Mouse (Mus musculus) kidney, embryonic 14.5 days (tissue): ENCODE measurements around the gene Zfp296. TPM values are rescaled to one million over a fixed set of nuclear protein-coding genes. Genes with fewer than 3 reads are reported as not detected.

Experiments used
- ATAC-seq: fragments of 200-750 bp; cut with Nextera tagmentation; 2 replicates; pipeline ENCODE4 v1.8.0; 2017; ENCODE audit warnings: moderate number of reproducible peaks, mild to moderate bottlenecking, moderate TSS enrichment, moderate library complexity; ENCODE audit not compliant: low FRiP score, low TSS enrichment
- H3K27ac ChIP-seq: fragments of 300-500 bp; sonication (generic); 2 replicates; pipeline ENCODE4 v1.5.1; 2014; ENCODE audit warnings: low read depth, mild to moderate bottlenecking, low read length, moderate library complexity, mixed read lengths
- H3K27me3 ChIP-seq: fragments of 300-500 bp; sonication (generic); 2 replicates; pipeline ENCODE4 v1.6.1; 2014; ENCODE audit warnings: mild to moderate bottlenecking, low read length; ENCODE audit not compliant: control insufficient read depth, insufficient read depth
- H3K36me3 ChIP-seq: fragments of 300-500 bp; sonication (generic); 2 replicates; pipeline ENCODE4 v1.6.1; 2014; ENCODE audit warnings: low read length, mixed read lengths; ENCODE audit not compliant: control insufficient read depth, insufficient read depth
- H3K4me1 ChIP-seq: fragments of 300-500 bp; sonication (generic); 2 replicates; pipeline ENCODE4 v1.6.1; 2014; ENCODE audit warnings: low read length, mixed read lengths; ENCODE audit not compliant: control insufficient read depth, insufficient read depth
- H3K4me2 ChIP-seq: fragments of 300-500 bp; sonication (generic); replicated peaks from 2 replicates; pipeline ENCODE4 v1.6.1; 2014; ENCODE audit warnings: low read depth, mild to moderate bottlenecking, low read length
- H3K4me3 ChIP-seq: fragments of 300-500 bp; sonication (generic); 2 replicates; pipeline ENCODE4 v1.5.1; 2014; ENCODE audit warnings: mild to moderate bottlenecking, low read length
- H3K9ac ChIP-seq: fragments of 300-500 bp; sonication (generic); 2 replicates; pipeline ENCODE4 v1.6.1; 2014; ENCODE audit warnings: low read depth, mild to moderate bottlenecking, low read length, moderate library complexity
- H3K9me3 ChIP-seq: fragments of 300-500 bp; sonication (generic); 2 replicates; pipeline ENCODE4 v1.6.1; 2016; ENCODE audit warnings: low read length; ENCODE audit not compliant: control insufficient read depth
- WGBS: fragments of 180-500 bp; shearing (Covaris S2); extraction: QIAGEN DNeasy Blood & Tissue Kit; methylation state at CpG from one replicate; pipeline ENCODE4 v1.1.7; 2014; 5-methylcytosine and 5-hydroxymethylcytosine counted together
- polyA plus RNA-seq: library from polyadenylated mRNA; unstranded; fragments of >200 nt; fragmentation: Nextera tagmentation; extraction: Ambion mirVana; gene quantifications from 2 replicates; pipeline ENCODE4 v1.2.1, GENCODE M21; 2014

Zfp296 gene
- polyA plus RNA-seq, 1 experiment from 2014 or later = 0.68 TPM

DNA sequence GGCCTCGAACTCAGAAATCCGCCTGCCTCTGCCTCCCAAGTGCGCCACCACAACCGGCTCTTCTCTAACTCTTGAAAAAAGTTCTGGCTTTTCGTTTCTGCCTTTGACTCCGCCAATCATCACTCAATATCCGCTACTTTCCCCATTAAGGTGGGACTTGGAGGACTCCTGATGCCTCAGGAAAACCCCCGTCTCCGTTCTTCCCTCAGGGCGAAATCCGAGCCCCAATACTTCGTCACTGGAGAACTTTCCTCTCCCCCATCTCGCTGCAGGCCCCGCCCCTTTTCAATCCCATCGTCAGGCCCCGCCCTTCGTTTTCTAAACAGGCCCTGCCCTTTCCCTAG is 51.1 kb downstream of the Zfp296 start:
- Histone ChIP-seq H3K9me3 (no peaks in the 10 kb centered on the region), H3K36me3 (peaks cover 8% of the 10 kb centered on the region), H3K9ac (no peak overlapping the region), H3K27ac (peak overlapping the region; percentile 48; the same call in 1 of the 2 replicates), H3K4me3 (peak overlapping the region; percentile 80), H3K4me2 (peak overlapping the region; percentile 96), H3K27me3 (no peaks in the 10 kb centered on the region), H3K4me1 (0 out of 2 replicates have a peak, but pooled peaks cover 4% of the 10 kb centered on the region)
- ATAC-seq = no peak; the same call in 1 of the 2 replicates
- WGBS = 14% methylated on average over 17 of the region's 17 CpGs

DNA sequence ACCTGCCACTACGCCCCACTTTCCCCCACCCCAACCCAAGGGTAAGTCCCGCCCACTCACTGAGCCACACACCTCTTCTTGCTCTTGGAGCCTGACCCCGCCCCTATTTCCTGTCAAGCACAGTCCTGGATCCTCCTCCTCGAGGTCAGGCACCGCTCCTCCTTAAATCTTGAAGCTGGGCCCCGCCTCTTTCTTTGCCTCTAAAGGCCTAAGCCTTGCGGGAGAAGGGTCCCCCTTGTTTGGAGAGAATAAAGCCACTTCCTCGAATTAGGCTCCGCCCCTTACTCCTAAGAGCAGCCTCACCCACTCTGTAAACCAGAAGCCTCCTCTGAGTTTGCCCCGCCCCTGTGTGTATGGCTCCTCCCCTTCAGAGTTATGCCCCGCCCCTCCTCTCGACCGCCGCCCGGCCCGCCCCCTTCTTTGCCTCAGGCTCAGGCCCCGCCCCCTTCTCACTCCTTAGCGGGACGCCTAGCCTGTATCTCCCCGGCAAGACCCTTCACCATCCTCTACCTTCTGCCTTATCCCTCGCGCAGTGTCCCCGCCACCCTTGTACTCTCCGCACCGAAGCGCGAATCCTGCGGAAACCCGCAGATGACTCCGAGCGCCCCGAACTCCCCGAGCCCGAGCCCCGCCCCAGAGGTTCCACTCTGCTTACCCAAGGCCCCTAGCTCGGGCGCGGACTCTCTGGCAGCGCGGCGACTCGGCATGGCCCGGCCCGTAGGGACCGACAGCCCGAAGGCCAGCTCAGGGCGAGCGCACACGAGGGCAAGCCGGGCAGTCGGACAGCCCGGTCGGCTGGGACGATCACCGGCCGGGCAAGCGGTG is 51.7 kb downstream of the Zfp296 start:
- peak overlapping the region; percentile 80 for H3K4me3 ChIP-seq
- peaks cover 14% of the 10 kb centered on the region for H3K36me3 ChIP-seq
- no peaks in the 10 kb centered on the region for H3K9me3 ChIP-seq
- peak overlapping the region; percentile 58 for H3K9ac ChIP-seq
- peak overlapping the region; percentile 91 for H3K27ac ChIP-seq
- 2% methylated on average over 57 of the region's 57 CpGs for WGBS
- 0 out of 2 replicates have a peak, but pooled peaks cover 4% of the 10 kb centered on the region for H3K4me1 ChIP-seq
- no peaks in the 10 kb centered on the region for H3K27me3 ChIP-seq
- ATAC-seq = peak; percentile 93
- H3K4me2 ChIP-seq = peak overlapping the region; percentile 96

DNA sequence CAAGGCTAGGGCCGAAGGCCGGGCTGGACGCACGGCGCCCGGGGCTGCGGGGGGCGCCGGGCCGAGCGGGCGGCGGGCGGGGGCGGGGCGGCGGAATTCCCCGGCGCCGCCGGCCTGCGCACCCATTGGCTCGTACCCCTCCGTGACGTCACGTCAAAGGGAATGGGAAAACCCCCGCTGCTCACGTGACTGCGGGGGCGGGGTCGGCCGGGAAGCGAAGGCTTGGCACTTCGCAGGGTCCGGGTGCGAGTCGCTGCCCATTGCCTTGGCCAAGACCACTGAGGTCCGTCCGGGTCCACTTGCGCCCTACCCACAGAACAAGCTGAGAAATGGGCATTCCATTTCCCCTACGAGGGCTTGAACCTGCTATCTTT is 52.3 kb downstream of the Zfp296 start, which contains the start of gene Relb:
Gene Relb (minus strand): TSS at position 78 of the 374 bp plus-strand sequence.
- Histone ChIP-seq H3K36me3 (peaks cover 20% of the 10 kb centered on the region), H3K9me3 (no peaks in the 10 kb centered on the region), H3K4me2 (peak within 1 kb of the TSS; percentile 96), H3K9ac (peak within 1 kb of the TSS; percentile 58), H3K4me3 (peak within 1 kb of the TSS; percentile 80), H3K27ac (peak within 1 kb of the TSS; percentile 91), H3K4me1 (0 out of 2 replicates have a peak, but pooled peaks cover 4% of the 10 kb centered on the region), H3K27me3 (no peaks in the 10 kb centered on the region)
- WGBS = under 1% methylated on average over 40 of the region's 41 CpGs
- ATAC-seq = peak; percentile 65

Other genes starting within 250 kb of the Zfp296 start
- 95.2 and 102 TPM in 2 replicates for gene Ercc1, start 232.5 kb upstream of the Zfp296 start, polyA plus RNA-seq
- gene Cd3eap, start 217.8 kb upstream of the Zfp296 start, polyA plus RNA-seq = 21.9 and 26.8 TPM in 2 replicates
- 5.4 and 7.8 TPM in 2 replicates for gene Ppp1r13l, start 217.5 kb upstream of the Zfp296 start, polyA plus RNA-seq
- 11.9 and 12.6 TPM in 2 replicates for gene Ercc2, start 195.3 kb upstream of the Zfp296 start, polyA plus RNA-seq
- gene Klc3, start 173.2 kb upstream of the Zfp296 start, polyA plus RNA-seq = 5.7 and 6.7 TPM in 2 replicates
- gene Ckm, start 172.5 kb upstream of the Zfp296 start, polyA plus RNA-seq = 0.20 and 0.69 TPM in 2 replicates
- gene Mark4, start 118.5 kb upstream of the Zfp296 start, polyA plus RNA-seq = 10.4 and 12.1 TPM in 2 replicates
- 3.5 and 3.7 TPM in 2 replicates for gene Exoc3l2, start 114.0 kb upstream of the Zfp296 start, polyA plus RNA-seq
- gene Bloc1s3, start 68.9 kb upstream of the Zfp296 start, polyA plus RNA-seq = 1.4 and 2.4 TPM in 2 replicates
- 63.7 and 70.2 TPM in 2 replicates for gene Trappc6a, start 68.9 kb upstream of the Zfp296 start, polyA plus RNA-seq
- 0.13 and 0.27 TPM in 2 replicates for gene Nkpd1, start 59.4 kb upstream of the Zfp296 start, polyA plus RNA-seq
- gene Ppp1r37, start 14.2 kb upstream of the Zfp296 start, polyA plus RNA-seq = 6.5 and 23.0 TPM in 2 replicates
- gene Gemin7, start 308 bp downstream of the Zfp296 start, polyA plus RNA-seq = 168 and 179 TPM in 2 replicates
- 44.3 and 48.4 TPM in 2 replicates for gene Clasrp, start 27.2 kb downstream of the Zfp296 start, polyA plus RNA-seq
- 7.3 and 9.3 TPM in 2 replicates for gene Relb, start 52.2 kb downstream of the Zfp296 start, polyA plus RNA-seq
- gene Clptm1, start 87.7 kb downstream of the Zfp296 start, polyA plus RNA-seq = 76.2 and 101 TPM in 2 replicates
- gene Apoc2, start 100.7 kb downstream of the Zfp296 start, polyA plus RNA-seq = 1.0 and 1.2 TPM in 2 replicates
- gene Gm44805, start 104.1 kb downstream of the Zfp296 start, polyA plus RNA-seq = not detected in 2 replicates
- gene Apoc4, start 104.2 kb downstream of the Zfp296 start, polyA plus RNA-seq = 0.81 TPM in 1 of 2 replicates, not detected in the other
- 8.4 and 13.1 TPM in 2 replicates for gene Apoc1, start 115.4 kb downstream of the Zfp296 start, polyA plus RNA-seq
- 175 and 184 TPM in 2 replicates for gene Apoe, start 121.9 kb downstream of the Zfp296 start, polyA plus RNA-seq
- gene Tomm40, start 138.2 kb downstream of the Zfp296 start, polyA plus RNA-seq = 159 and 177 TPM in 2 replicates
- gene Nectin2, start 173.2 kb downstream of the Zfp296 start, polyA plus RNA-seq = 106 and 139 TPM in 2 replicates
- gene Bcam, start 193.7 kb downstream of the Zfp296 start, polyA plus RNA-seq = 177 and 214 TPM in 2 replicates
- 4.7 and 7.3 TPM in 2 replicates for gene Cblc, start 219.5 kb downstream of the Zfp296 start, polyA plus RNA-seq
- gene Bcl3, start 245.5 kb downstream of the Zfp296 start, polyA plus RNA-seq = 3.5 and 4.2 TPM in 2 replicates